Mouse (Mus musculus): ENCODE results near the gene Bcas1.

- no peak for TF ChIP-seq GATA1 (IDR thresholded peaks at IDR 0.05; ENCODE audit: low read depth, low read length)
- no peak for TF ChIP-seq EP300 (IDR thresholded peaks at IDR 0.05; ENCODE audit: low read depth in 1 of 2, low read length in 2 of 2)
- no peak for TF ChIP-seq POLR2AphosphoS2 (IDR thresholded peaks at IDR 0.05; ENCODE audit: low read length)
- no peak for TF ChIP-seq TAL1 (IDR thresholded peaks at IDR 0.05; ENCODE audit: low read length)
- TF ChIP-seq RAD21 (IDR thresholded peaks at IDR 0.05; ENCODE audit: low read depth, low read length), result no peak
- no peak for TF ChIP-seq POLR2A (IDR thresholded peaks at IDR 0.05; ENCODE audit: control insufficient read depth in 1 of 2, insufficient read depth in 1 of 2, low read depth in 1 of 2, low read length in 2 of 2, poor library complexity in 1 of 2)
- TF ChIP-seq JUND (IDR thresholded peaks at IDR 0.05; ENCODE audit: low read depth, low read length), result no peak
- no peak for TF ChIP-seq CTCF (IDR thresholded peaks at IDR 0.05 in 2 of 3, conservative IDR thresholded peaks at IDR 0.05 in 1 of 3; ENCODE audit: control insufficient read depth in 1 of 3, insufficient read depth in 1 of 3, low read depth in 2 of 3, low read length in 3 of 3, poor library complexity in 1 of 3, severe bottlenecking in 1 of 3)
- TF ChIP-seq NRF1 (IDR thresholded peaks at IDR 0.05; ENCODE audit: insufficient read depth, low read depth, low read length, poor library complexity, severe bottlenecking), result no peak
Measured at GRCm38 (mm10) chr2:170308966-170309365, 118.7 kb downstream of the Bcas1 start.

Data from MEL (cell line).